Mouse (Mus musculus) cerebellum, adult 18-20 months (tissue): ENCODE data around the gene Oser1.
"Not testable (repeated sequence)": the region's sequence is repeated elsewhere in the genome, so short reads cannot be mapped to it uniquely, and the experiment has no call there.

Experiments
- DNase-seq, 2 experiments: peaks; one replicate each; pipeline ENCODE4 v3.0.0; 2021

Oser1 gene

GRCm38 (mm10) chr2:163439488-163439887 lies 15.0 kb upstream of the Oser1 start:
- peak; percentile 39 to 46 for DNase-seq

GRCm38 (mm10) chr2:163438619-163439451 lies 14.3 kb upstream of the Oser1 start:
- peak; percentile 26 to 74 for DNase-seq

GRCm38 (mm10) chr2:163438246-163438618 lies 13.7 kb upstream of the Oser1 start, which contains the start of gene Gdap1l1:
Gene Gdap1l1, plus strand, starts transcription at chr2:163438476.
- DNase-seq = peak; percentile 82 to 88

- DNase-seq = peak in 1 of 2 experiments; percentile 47
Observed at GRCm38 (mm10) chr2:163437800-163438199, 13.3 kb upstream of the Oser1 start.

- peak; percentile 96 to 97 for DNase-seq
Observed at GRCm38 (mm10) chr2:163433971-163434370, 9.5 kb upstream of the Oser1 start.

- no peak for DNase-seq
Observed at GRCm38 (mm10) chr2:163431289-163431688, 6.8 kb upstream of the Oser1 start.

- DNase-seq = no peak
Observed at GRCm38 (mm10) chr2:163428346-163429011, 4.0 kb upstream of the Oser1 start.

GRCm38 (mm10) chr2:163422895-163423660 lies 1.4 kb downstream of the Oser1 start:
- DNase-seq = no peak

GRCm38 (mm10) chr2:163420366-163420886 lies 4.1 kb downstream of the Oser1 start:
- DNase-seq = peak in 1 of 2 experiments; percentile 26

- peak; percentile 99 to 100 for DNase-seq
Observed at GRCm38 (mm10) chr2:163419346-163420045, 5.0 kb downstream of the Oser1 start.

GRCm38 (mm10) chr2:163418841-163419345 lies 5.6 kb downstream of the Oser1 start:
- DNase-seq = no peak

- no peak for DNase-seq
Observed at GRCm38 (mm10) chr2:163417830-163418229, 6.7 kb downstream of the Oser1 start.

- DNase-seq = no peak
Observed at GRCm38 (mm10) chr2:163417026-163417425, 7.5 kb downstream of the Oser1 start.

- DNase-seq = no peak
Observed at GRCm38 (mm10) chr2:163412846-163413590, 11.5 kb downstream of the Oser1 start.

- DNase-seq = no peak
Observed at GRCm38 (mm10) chr2:163412419-163412818, 12.1 kb downstream of the Oser1 start.

- no peak for DNase-seq
Observed at GRCm38 (mm10) chr2:163411840-163412239, 12.7 kb downstream of the Oser1 start.

- not testable (repeated sequence) for DNase-seq
Observed at GRCm38 (mm10) chr2:163411344-163411743, 13.2 kb downstream of the Oser1 start.

- no peak for DNase-seq
Observed at GRCm38 (mm10) chr2:163410211-163410610, 14.3 kb downstream of the Oser1 start.

GRCm38 (mm10) chr2:163404037-163404815 lies 20.3 kb downstream of the Oser1 start:
- no peak for DNase-seq

- peak; percentile 77 to 82 for DNase-seq
Observed at GRCm38 (mm10) chr2:163401221-163401620, 23.3 kb downstream of the Oser1 start.

- DNase-seq = no peak
Observed at GRCm38 (mm10) chr2:163399222-163399621, 25.3 kb downstream of the Oser1 start.
